Mouse (Mus musculus): ENCODE measurements around the gene Ovol2. TPM values are rescaled to one million over a fixed set of nuclear protein-coding genes. Genes with fewer than 3 reads are reported as not detected.

Gene Ovol2
- polyA plus RNA-seq, 1 experiment from 2014 or later, result 1.1 TPM

DNA sequence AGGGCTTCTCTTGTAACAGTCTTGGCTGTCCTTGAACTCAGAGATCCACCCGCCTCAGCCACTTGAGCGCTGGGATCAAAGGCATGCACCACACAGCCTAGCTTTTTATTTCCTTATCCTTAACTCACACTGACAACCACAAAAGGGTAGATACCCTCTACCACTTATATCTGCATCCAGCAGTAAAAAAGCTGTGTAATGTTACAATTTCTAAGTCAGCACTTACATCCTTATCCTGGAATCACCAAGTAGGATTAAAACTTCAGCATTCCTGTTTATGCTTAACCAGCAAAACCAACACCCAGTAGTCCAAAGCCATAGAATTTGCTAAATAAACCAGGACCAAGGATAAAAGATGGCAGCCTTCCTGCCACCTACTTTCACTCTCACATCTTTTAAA is 69.1 kb downstream of the Ovol2 start:
- H3K4me3 ChIP-seq (replicated peaks), result no peak overlapping the region
- no peak for ATAC-seq
- H3K36me3 ChIP-seq, result peaks cover 22% of the 10 kb centered on the region
- no peak overlapping the region for H3K9ac ChIP-seq
- WGBS, result 79% methylated on average over 2 of the region's 2 CpGs
- peaks cover 15% of the 10 kb centered on the region for H3K4me1 ChIP-seq (replicated peaks)
- no peak overlapping the region for H3K27ac ChIP-seq
- H3K4me2 ChIP-seq (replicated peaks), result no peak overlapping the region
- no peaks in the 10 kb centered on the region for H3K27me3 ChIP-seq (replicated peaks)
- H3K9me3 ChIP-seq, result no peaks in the 10 kb centered on the region

Other genes starting within 250 kb of the Ovol2 start
- gene Mgme1, start 61.5 kb downstream of the Ovol2 start, polyA plus RNA-seq (2015; fragmentation: Nextera tagmentation; extraction: Ambion mirVana), result 22.7 and 23.3 TPM in 2 replicates
- gene Snx5, start 61.2 kb downstream of the Ovol2 start, polyA plus RNA-seq (2015; fragmentation: Nextera tagmentation; extraction: Ambion mirVana), result 131 and 140 TPM in 2 replicates
- gene Kat14, start 36.8 kb upstream of the Ovol2 start, polyA plus RNA-seq (2015; fragmentation: Nextera tagmentation; extraction: Ambion mirVana), result 41.1 and 46.9 TPM in 2 replicates
- 2.8 and 3.5 TPM in 2 replicates for gene Pet117, start 36.9 kb upstream of the Ovol2 start, polyA plus RNA-seq (2015; fragmentation: Nextera tagmentation; extraction: Ambion mirVana)
- gene Dzank1, start 195.3 kb upstream of the Ovol2 start, polyA plus RNA-seq (2015; fragmentation: Nextera tagmentation; extraction: Ambion mirVana), result 1.5 and 1.7 TPM in 2 replicates
- gene Polr3f, start 195.6 kb upstream of the Ovol2 start, polyA plus RNA-seq (2015; fragmentation: Nextera tagmentation; extraction: Ambion mirVana), result 19.1 and 20.8 TPM in 2 replicates
- 49.0 and 49.1 TPM in 2 replicates for gene Rbbp9, start 218.7 kb upstream of the Ovol2 start, polyA plus RNA-seq (2015; fragmentation: Nextera tagmentation; extraction: Ambion mirVana)
- 100 and 101 TPM in 2 replicates for gene Sec23b, start 224.1 kb upstream of the Ovol2 start, polyA plus RNA-seq (2015; fragmentation: Nextera tagmentation; extraction: Ambion mirVana)